Mouse (Mus musculus): ENCODE data around the gene Dtx4.

DNA sequence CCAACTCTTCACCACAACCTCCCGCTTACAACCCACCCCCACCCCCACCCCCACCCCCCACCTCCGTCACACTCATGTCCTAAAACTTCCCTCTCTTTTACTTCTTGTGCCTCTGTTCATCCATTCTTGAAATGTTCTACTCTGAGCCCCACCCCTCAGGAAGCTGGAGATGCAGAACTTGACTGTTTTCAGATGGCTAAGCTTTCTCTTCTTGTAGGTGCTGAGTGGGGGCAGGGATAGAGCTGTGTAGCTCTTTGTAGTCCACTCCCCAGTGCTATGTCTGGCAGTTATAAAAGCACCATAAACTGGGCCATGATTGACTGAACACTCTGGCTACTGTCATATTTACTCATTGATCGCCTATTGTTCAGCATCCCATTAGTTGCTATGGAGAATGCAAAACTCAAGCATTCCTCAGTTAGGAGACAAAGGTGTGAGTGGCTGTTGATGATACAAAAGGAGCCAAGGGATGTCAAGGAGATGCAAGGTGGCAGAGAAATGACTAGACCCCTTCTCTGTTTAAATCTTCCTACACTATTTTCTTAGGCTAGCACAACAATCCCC is 6.2 kb downstream of the Dtx4 start:
- TF ChIP-seq CTCF (IDR thresholded peaks at IDR 0.05; ENCODE audit: borderline replicate concordance, insufficient read depth, low read length) = no peak
- no peak for TF ChIP-seq POLR2A (IDR thresholded peaks at IDR 0.05; ENCODE audit: low read depth, low read length)

Data from embryonic fibroblast, embryonic 13.5 days (primary cell).